Mouse (Mus musculus) brown adipose tissue, adult 24 weeks (tissue): ENCODE results near the gene Nup153. TPM values are rescaled to one million over a fixed set of nuclear protein-coding genes. Genes with fewer than 3 reads are reported as not detected.

Source experiments
- polyA plus RNA-seq: library from polyadenylated mRNA; stranded (reverse); fragments of >200 nt; gene quantifications from 2 replicates; pipeline ENCODE4 v1.2.4, GENCODE M21; 2012; ENCODE audit not compliant: missing spikeins, insufficient read depth, insufficient read length

The Nup153 gene
- polyA plus RNA-seq, 1 experiment, result 20.4 TPM

Other genes starting within 250 kb of the Nup153 start
- 2.2 and 4.9 TPM in 2 replicates for gene Cap2, start 226.1 kb downstream of the Nup153 start, polyA plus RNA-seq
- gene Fam8a1, start 58.4 kb downstream of the Nup153 start, polyA plus RNA-seq, result 30.1 and 31.7 TPM in 2 replicates
- 8.9 and 15.1 TPM in 2 replicates for gene Kif13a, start 201.9 kb upstream of the Nup153 start, polyA plus RNA-seq